Mouse (Mus musculus) erythroblast, embryonic 14.5 days (primary cell): ENCODE results near the gene Alg9.

Experiments
- GATA1 ChIP-seq: IDR thresholded peaks from 2 replicates; pipeline ENCODE4 v1.6.1; 2012; ENCODE audit warnings: low read length, inconsistent platforms, mixed read lengths
- TAL1 ChIP-seq: IDR thresholded peaks from 3 replicates; pipeline ENCODE4 v1.6.1; 2012; ENCODE audit warnings: low read length, inconsistent platforms, mixed read lengths

DNA sequence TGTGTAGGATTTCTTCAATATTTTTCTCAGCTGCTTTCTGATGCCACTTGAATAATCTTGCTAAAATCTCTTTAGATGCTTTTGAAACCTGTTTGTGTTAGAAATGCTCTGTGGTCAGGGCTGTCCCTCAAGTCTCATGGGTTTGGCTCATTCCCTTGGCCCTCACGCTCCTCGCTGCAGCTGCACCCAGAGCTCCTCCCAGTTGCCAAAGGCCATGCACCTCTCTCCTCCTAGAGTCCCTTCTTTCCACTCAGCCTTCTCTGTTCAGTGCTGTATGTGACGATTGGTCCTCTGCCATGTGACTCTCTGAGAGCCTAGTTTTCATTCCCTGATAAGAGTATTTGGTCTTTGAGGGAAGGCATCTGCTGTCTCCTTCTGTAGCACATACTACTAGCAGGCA lies 102.6 kb downstream of the Alg9 start:
- TF ChIP-seq GATA1 (no peak), TAL1 (no peak)
